Mouse (Mus musculus): Measurements from ENCODE around the gene Nmnat1. TPM values are rescaled to one million over a fixed set of nuclear protein-coding genes. Genes with fewer than 3 reads are reported as not detected.
"Not testable (repeated sequence)": the region's sequence is repeated elsewhere in the genome, so short reads cannot be mapped to it uniquely, and the experiment has no call there.

Gene Nmnat1
- polyA plus RNA-seq, 1 experiment = 8.8 TPM

DNA sequence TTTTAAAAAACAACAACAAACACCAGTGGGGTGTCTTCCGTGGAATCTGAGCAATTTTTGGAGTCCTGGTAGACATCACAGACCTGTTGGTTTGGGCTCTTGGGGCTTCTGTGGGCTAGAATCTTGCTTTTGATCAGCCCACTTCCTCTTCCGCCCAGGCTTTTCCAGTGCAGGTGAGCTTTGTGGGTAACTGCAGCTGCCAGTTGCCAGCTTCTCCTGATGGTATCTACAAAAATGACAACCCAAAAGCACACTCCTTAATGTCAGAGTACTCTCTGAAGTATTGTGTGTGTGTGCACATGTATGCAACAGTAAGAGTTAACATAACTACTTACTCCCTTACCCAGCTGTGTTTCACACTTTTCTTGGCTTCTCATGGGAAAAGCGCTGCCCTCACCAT lies 15.4 kb downstream of the Nmnat1 start:
- TF ChIP-seq MYOD1 (IDR thresholded peaks at IDR 0.05; ENCODE audit: control insufficient read depth, insufficient read length, low read depth) (no peak), FOSL1 (IDR thresholded peaks at IDR 0.05; ENCODE audit: insufficient read depth, low read length, poor library complexity, severe bottlenecking) (no peak), MYOG (IDR thresholded peaks at IDR 0.05; ENCODE audit: control insufficient read depth, extremely low read depth, insufficient read length) (no peak), CTCF (IDR thresholded peaks at IDR 0.05; ENCODE audit: control insufficient read depth, insufficient read depth, insufficient read length) (no peak), USF1 (IDR thresholded peaks at IDR 0.05; ENCODE audit: low read depth) (no peak), MAX (IDR thresholded peaks at IDR 0.05) (no peak), CEBPB (IDR thresholded peaks at IDR 0.05; ENCODE audit: low read depth) (no peak)
- Histone ChIP-seq H3K4me3 (ENCODE audit: insufficient read depth, poor library complexity, severe bottlenecking) (no peak overlapping the region), H3K79me3 (ENCODE audit: low read depth) (no peaks in the 10 kb centered on the region), H3K79me2 (ENCODE audit: control insufficient read depth, insufficient read depth) (no peaks in the 10 kb centered on the region), H3ac (ENCODE audit: control insufficient read depth, insufficient read length, low read depth) (no peak overlapping the region), H3K27me3 (ENCODE audit: control insufficient read depth, insufficient read depth, insufficient read length) (no peaks in the 10 kb centered on the region), H3K36me3 (ENCODE audit: control insufficient read depth, insufficient read depth) (peaks cover 21% of the 10 kb centered on the region)

DNA sequence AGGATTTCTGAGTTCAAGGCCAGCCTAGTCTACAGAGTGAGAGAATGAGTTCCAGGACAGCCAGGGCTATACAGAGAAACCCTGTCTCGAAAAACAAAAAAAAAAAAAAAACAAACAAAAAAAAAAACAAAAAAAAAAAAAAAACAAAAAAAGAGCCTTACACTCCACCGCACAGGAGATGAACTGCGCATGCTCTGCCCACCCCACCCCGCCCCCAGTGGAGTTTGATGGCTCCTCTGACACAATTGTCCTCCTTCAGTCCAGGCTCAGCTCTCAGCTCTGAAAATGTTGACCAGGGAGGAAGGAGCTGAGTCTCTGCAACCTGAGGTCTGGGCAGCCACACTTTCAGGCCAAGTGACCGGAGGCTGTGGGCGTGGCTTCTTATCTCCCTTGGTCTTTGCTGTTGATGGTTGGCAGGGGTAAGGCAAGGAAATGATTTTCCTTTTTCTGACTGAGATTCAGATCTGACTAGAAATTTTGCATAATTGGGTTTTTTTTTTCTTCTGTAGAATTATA lies 21.5 kb downstream of the Nmnat1 start:
- TF ChIP-seq MYOD1 (IDR thresholded peaks at IDR 0.05; ENCODE audit: control insufficient read depth, insufficient read length, low read depth) (no peak), USF1 (IDR thresholded peaks at IDR 0.05; ENCODE audit: low read depth) (no peak), MYOG (IDR thresholded peaks at IDR 0.05; ENCODE audit: control insufficient read depth, extremely low read depth, insufficient read length) (no peak), CTCF (IDR thresholded peaks at IDR 0.05; ENCODE audit: control insufficient read depth, insufficient read depth, insufficient read length) (no peak), MAX (IDR thresholded peaks at IDR 0.05) (no peak), CEBPB (IDR thresholded peaks at IDR 0.05; ENCODE audit: low read depth) (no peak), FOSL1 (IDR thresholded peaks at IDR 0.05; ENCODE audit: insufficient read depth, low read length, poor library complexity, severe bottlenecking) (no peak)
- Histone ChIP-seq H3K79me3 (ENCODE audit: low read depth) (no peaks in the 10 kb centered on the region), H3K27me3 (ENCODE audit: control insufficient read depth, insufficient read depth, insufficient read length) (no peaks in the 10 kb centered on the region), H3K4me3 (ENCODE audit: insufficient read depth, poor library complexity, severe bottlenecking) (no peak overlapping the region), H3ac (ENCODE audit: control insufficient read depth, insufficient read length, low read depth) (no peak overlapping the region), H3K36me3 (ENCODE audit: control insufficient read depth, insufficient read depth) (peaks cover 9% of the 10 kb centered on the region), H3K79me2 (ENCODE audit: control insufficient read depth, insufficient read depth) (no peaks in the 10 kb centered on the region)

DNA sequence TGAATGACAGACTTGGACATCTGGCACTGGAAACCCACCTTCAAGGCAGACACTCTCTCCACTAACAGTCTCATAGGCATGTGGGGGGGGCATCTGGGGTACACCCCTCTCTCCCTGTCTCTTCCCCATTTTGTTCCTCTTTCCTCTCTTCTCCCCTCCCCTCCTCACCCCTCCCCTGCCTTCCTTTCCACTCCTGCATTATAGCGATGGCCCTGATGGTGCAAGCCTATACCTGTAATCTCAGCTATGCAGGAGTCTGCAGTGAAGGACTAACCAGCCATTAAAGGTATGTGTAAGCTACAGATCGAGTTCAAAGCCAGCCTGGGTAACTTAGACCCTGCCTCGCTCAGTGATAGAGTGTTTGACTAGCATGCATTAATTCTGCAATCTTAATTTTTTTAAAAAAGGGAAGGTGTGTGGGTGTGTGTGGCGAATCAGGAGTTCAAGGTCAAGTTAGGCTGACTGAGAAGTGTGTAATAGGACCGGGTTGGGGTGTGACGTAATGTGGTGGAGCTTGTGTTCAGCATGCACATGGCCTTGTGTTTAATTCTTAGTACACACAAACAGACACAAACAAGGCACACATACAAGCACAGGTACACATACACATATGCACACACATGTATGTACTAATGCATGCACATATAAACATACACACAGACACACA lies 22.6 kb downstream of the Nmnat1 start:
- no peak for TF ChIP-seq FOSL1 (IDR thresholded peaks at IDR 0.05; ENCODE audit: insufficient read depth, low read length, poor library complexity, severe bottlenecking)
- TF ChIP-seq CTCF (IDR thresholded peaks at IDR 0.05; ENCODE audit: control insufficient read depth, insufficient read depth, insufficient read length) = no peak
- TF ChIP-seq CEBPB (IDR thresholded peaks at IDR 0.05; ENCODE audit: low read depth) = no peak
- TF ChIP-seq MAX (IDR thresholded peaks at IDR 0.05) = no peak
- TF ChIP-seq MYOD1 (IDR thresholded peaks at IDR 0.05; ENCODE audit: control insufficient read depth, insufficient read length, low read depth) = no peak
- no peak for TF ChIP-seq MYOG (IDR thresholded peaks at IDR 0.05; ENCODE audit: control insufficient read depth, extremely low read depth, insufficient read length)
- TF ChIP-seq USF1 (IDR thresholded peaks at IDR 0.05; ENCODE audit: low read depth) = no peak

DNA sequence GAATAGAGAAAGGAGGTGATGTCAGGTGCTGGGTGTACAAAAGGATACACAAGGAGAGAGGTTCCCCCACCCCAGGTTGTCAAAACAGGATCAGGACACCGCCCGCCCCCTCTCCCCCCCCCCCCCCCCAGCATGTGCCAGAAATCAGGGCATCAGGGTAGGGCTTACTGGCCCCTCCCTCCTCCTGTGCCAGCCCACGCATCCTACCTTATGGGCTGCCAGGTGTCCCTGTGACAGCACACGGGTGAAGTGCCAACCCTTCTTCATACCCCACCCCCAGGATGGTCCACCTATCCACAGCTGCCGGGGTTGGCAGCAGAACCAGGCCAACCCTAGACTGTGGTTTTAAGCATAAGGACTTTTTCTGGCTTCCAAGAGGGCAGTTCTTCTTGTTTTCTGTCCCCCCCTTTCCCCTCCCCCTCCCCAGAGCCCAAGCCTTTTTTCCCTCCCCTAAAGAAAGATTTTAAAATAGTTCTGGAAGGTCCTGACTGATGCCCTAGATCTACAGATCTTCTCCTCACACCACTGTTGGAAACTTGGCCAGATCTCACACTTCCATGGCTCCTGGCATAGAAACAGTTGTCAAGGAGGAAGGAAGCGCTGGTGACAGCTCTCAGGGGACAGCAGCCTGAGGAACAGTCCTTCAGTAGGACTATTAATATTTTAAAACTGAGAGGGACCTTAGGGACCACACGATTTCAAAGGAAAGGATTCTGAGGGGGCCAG lies 23.3 kb downstream of the Nmnat1 start:
- no peaks in the 10 kb centered on the region for H3K79me3 ChIP-seq (ENCODE audit: low read depth)
- H3K79me2 ChIP-seq (ENCODE audit: control insufficient read depth, insufficient read depth) = no peaks in the 10 kb centered on the region
- TF ChIP-seq CEBPB (IDR thresholded peaks at IDR 0.05; ENCODE audit: low read depth) (no peak), MYOD1 (IDR thresholded peaks at IDR 0.05; ENCODE audit: control insufficient read depth, insufficient read length, low read depth) (no peak), MAX (IDR thresholded peaks at IDR 0.05) (no peak), CTCF (IDR thresholded peaks at IDR 0.05; ENCODE audit: control insufficient read depth, insufficient read depth, insufficient read length) (no peak), MYOG (IDR thresholded peaks at IDR 0.05; ENCODE audit: control insufficient read depth, extremely low read depth, insufficient read length) (no peak), FOSL1 (IDR thresholded peaks at IDR 0.05; ENCODE audit: insufficient read depth, low read length, poor library complexity, severe bottlenecking) (no peak), USF1 (IDR thresholded peaks at IDR 0.05; ENCODE audit: low read depth) (no peak)
- H3K4me3 ChIP-seq (ENCODE audit: insufficient read depth, poor library complexity, severe bottlenecking) = no peak overlapping the region
- H3K27me3 ChIP-seq (ENCODE audit: control insufficient read depth, insufficient read depth, insufficient read length) = no peaks in the 10 kb centered on the region
- no peaks in the 10 kb centered on the region for H3K36me3 ChIP-seq (ENCODE audit: control insufficient read depth, insufficient read depth)
- no peak overlapping the region for H3ac ChIP-seq (ENCODE audit: control insufficient read depth, insufficient read length, low read depth)

More for the DNA sequence above, 22.6 kb downstream of the Nmnat1 start:
- Histone ChIP-seq H3K4me3 (ENCODE audit: insufficient read depth, poor library complexity, severe bottlenecking) (no peak overlapping the region), H3ac (ENCODE audit: control insufficient read depth, insufficient read length, low read depth) (no peak overlapping the region), H3K79me3 (ENCODE audit: low read depth) (no peaks in the 10 kb centered on the region), H3K79me2 (ENCODE audit: control insufficient read depth, insufficient read depth) (no peaks in the 10 kb centered on the region), H3K27me3 (ENCODE audit: control insufficient read depth, insufficient read depth, insufficient read length) (no peaks in the 10 kb centered on the region), H3K36me3 (ENCODE audit: control insufficient read depth, insufficient read depth) (peaks cover 1% of the 10 kb centered on the region)

DNA sequence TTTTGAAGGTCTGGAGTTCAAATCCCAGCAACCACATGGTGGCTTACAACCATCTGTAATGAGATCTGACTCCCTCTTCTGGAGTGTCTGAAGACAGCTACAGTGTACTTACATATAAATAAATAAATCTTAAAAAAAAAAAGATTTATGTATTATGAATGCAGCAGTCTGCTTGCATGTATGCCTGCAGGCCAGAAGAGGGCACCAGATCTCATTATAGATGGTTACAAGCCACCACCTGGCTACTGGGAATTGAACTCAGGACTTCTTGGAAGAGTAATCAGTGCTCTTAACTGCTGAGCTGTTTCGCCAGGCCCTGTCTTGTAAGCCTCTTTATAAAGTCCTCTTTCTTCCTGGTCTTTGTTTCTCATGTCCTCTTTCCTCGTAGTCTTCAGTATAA lies 24.5 kb downstream of the Nmnat1 start:
- not testable (repeated sequence) for H3K79me2 ChIP-seq (ENCODE audit: control insufficient read depth, insufficient read depth); H3K4me3 ChIP-seq (ENCODE audit: insufficient read depth, poor library complexity, severe bottlenecking); H3K27me3 ChIP-seq (ENCODE audit: control insufficient read depth, insufficient read depth, insufficient read length); H3ac ChIP-seq (ENCODE audit: control insufficient read depth, insufficient read length, low read depth); H3K36me3 ChIP-seq (ENCODE audit: control insufficient read depth, insufficient read depth); H3K79me3 ChIP-seq (ENCODE audit: low read depth)
